Mouse (Mus musculus): ENCODE results near the gene Retn. TPM values are rescaled to one million over a fixed set of nuclear protein-coding genes. Genes with fewer than 3 reads are reported as not detected.

Retn gene
- polyA plus RNA-seq, 1 experiment from 2014 or later = 0.32 TPM

Other genes starting within 250 kb of the Retn start
- 1.9 and 2.3 TPM in 2 replicates for gene Pex11g, start 188.1 kb upstream of the Retn start, polyA plus RNA-seq (2014; fragmentation: Nextera tagmentation; extraction: Ambion mirVana)
- 0.14 and 0.18 TPM in 2 replicates for gene Tex45, start 184.9 kb upstream of the Retn start, polyA plus RNA-seq (2014; fragmentation: Nextera tagmentation; extraction: Ambion mirVana)
- 66.2 and 66.5 TPM in 2 replicates for gene Zfp358, start 162.6 kb upstream of the Retn start, polyA plus RNA-seq (2014; fragmentation: Nextera tagmentation; extraction: Ambion mirVana)
- gene Mcoln1, start 155.3 kb upstream of the Retn start, polyA plus RNA-seq (2014; fragmentation: Nextera tagmentation; extraction: Ambion mirVana) = 50.5 and 52.2 TPM in 2 replicates
- 16.7 and 20.7 TPM in 2 replicates for gene Pnpla6, start 140.4 kb upstream of the Retn start, polyA plus RNA-seq (2014; fragmentation: Nextera tagmentation; extraction: Ambion mirVana)
- gene C330021F23Rik, start 87.8 kb upstream of the Retn start, polyA plus RNA-seq (2014; fragmentation: Nextera tagmentation; extraction: Ambion mirVana) = 0.54 and 1.3 TPM in 2 replicates
- gene Camsap3, start 68.5 kb upstream of the Retn start, polyA plus RNA-seq (2014; fragmentation: Nextera tagmentation; extraction: Ambion mirVana) = 25.9 and 32.5 TPM in 2 replicates
- 63.2 and 67.0 TPM in 2 replicates for gene Xab2, start 34.5 kb upstream of the Retn start, polyA plus RNA-seq (2014; fragmentation: Nextera tagmentation; extraction: Ambion mirVana)
- 95.7 and 99.8 TPM in 2 replicates for gene Pet100, start 34.2 kb upstream of the Retn start, polyA plus RNA-seq (2014; fragmentation: Nextera tagmentation; extraction: Ambion mirVana)
- gene Pcp2, start 30.2 kb upstream of the Retn start, polyA plus RNA-seq (2014; fragmentation: Nextera tagmentation; extraction: Ambion mirVana) = 0.53 and 2.7 TPM in 2 replicates
- 32.4 and 40.1 TPM in 2 replicates for gene Stxbp2, start 24.8 kb upstream of the Retn start, polyA plus RNA-seq (2014; fragmentation: Nextera tagmentation; extraction: Ambion mirVana)
- gene Mcemp1, start 10.0 kb downstream of the Retn start, polyA plus RNA-seq (2014; fragmentation: Nextera tagmentation; extraction: Ambion mirVana) = 0.23 TPM in 1 of 2 replicates, not detected in the other
- 13.1 and 13.2 TPM in 2 replicates for gene Fcor, start 16.6 kb downstream of the Retn start, polyA plus RNA-seq (2014; fragmentation: Nextera tagmentation; extraction: Ambion mirVana)
- 51.8 and 52.1 TPM in 2 replicates for gene Trappc5, start 20.5 kb downstream of the Retn start, polyA plus RNA-seq (2014; fragmentation: Nextera tagmentation; extraction: Ambion mirVana)
- 0.08 and 0.15 TPM in 2 replicates for gene Fcer2a, start 38.4 kb downstream of the Retn start, polyA plus RNA-seq (2014; fragmentation: Nextera tagmentation; extraction: Ambion mirVana)
- gene Clec4g, start 64.9 kb downstream of the Retn start, polyA plus RNA-seq (2014; fragmentation: Nextera tagmentation; extraction: Ambion mirVana) = not detected in 2 replicates
- gene Cd209a, start 93.2 kb downstream of the Retn start, polyA plus RNA-seq (2014; fragmentation: Nextera tagmentation; extraction: Ambion mirVana) = not detected in 2 replicates
- not detected in 2 replicates for gene Cd209e, start 198.5 kb downstream of the Retn start, polyA plus RNA-seq (2014; fragmentation: Nextera tagmentation; extraction: Ambion mirVana)
- not detected in 2 replicates for gene Cd209d, start 222.8 kb downstream of the Retn start, polyA plus RNA-seq (2014; fragmentation: Nextera tagmentation; extraction: Ambion mirVana)